ENCODE assay signal across 8 mouse cellular contexts in genomic region chr15:83451621-83452210, GRCm38 (mm10). TPM values are rescaled to one million over a fixed set of nuclear protein-coding genes. Genes with fewer than 3 reads are reported as not detected.
DNase-seq lines count a peak whose midpoint lies in the region; ATAC-seq and TF ChIP-seq lines count a peak whose summit lies in the region.

No protein-coding gene starts in this region.

- no peak for TF ChIP-seq CTCF in cerebellum, adult 2 months (IDR thresholded peaks at IDR 0.05; ENCODE audit: borderline replicate concordance, insufficient read depth, low read depth, low read length)

- no peaks in the 10 kb centered on the region for H3K27me3 ChIP-seq in hindbrain, embryonic 16.5 days (replicated peaks; ENCODE audit: control insufficient read depth, insufficient read depth, low read length)
- H3K27me3 ChIP-seq in hindbrain, embryonic 13.5 days, result no peaks in the 10 kb centered on the region
- H3K27me3 ChIP-seq in heart, embryonic 15.5 days, result no peaks in the 10 kb centered on the region
- H3K27me3 ChIP-seq in myocyte (ENCODE audit: control insufficient read depth, insufficient read depth, insufficient read length), result no peaks in the 10 kb centered on the region
- H3K27me3 ChIP-seq in cerebellum, adult 2 months (ENCODE audit: control insufficient read depth, insufficient read depth, low read length), result no peaks in the 10 kb centered on the region

- H3K9me3 ChIP-seq in hindbrain, embryonic 16.5 days (ENCODE audit: control insufficient read depth, low read length), result no peaks in the 10 kb centered on the region
- no peaks in the 10 kb centered on the region for H3K9me3 ChIP-seq in hindbrain, embryonic 13.5 days
- H3K9me3 ChIP-seq in heart, embryonic 15.5 days (replicated peaks), result no peaks in the 10 kb centered on the region

- no peaks in the 10 kb centered on the region for H3K36me3 ChIP-seq in hindbrain, embryonic 16.5 days (ENCODE audit: control insufficient read depth, insufficient read depth, low read length)
- no peaks in the 10 kb centered on the region for H3K36me3 ChIP-seq in hindbrain, embryonic 13.5 days
- H3K36me3 ChIP-seq in heart, embryonic 15.5 days, result no peaks in the 10 kb centered on the region
- no peaks in the 10 kb centered on the region for H3K36me3 ChIP-seq in myocyte (ENCODE audit: control insufficient read depth, insufficient read depth)

- DNase-seq in adipocyte (ENCODE audit: low spot score), result peak; percentile 96
- DNase-seq in layer of hippocampus, adult 8-10 months (ENCODE audit: low spot score in 2 of 2), result peak; percentile 41 to 62
- no peak for DNase-seq in embryo, embryonic 10 days (ENCODE audit: low spot score)
- no peak for DNase-seq in cerebellum, adult 2 months

- peaks cover 3% of the 10 kb centered on the region for H3K4me1 ChIP-seq in hindbrain, embryonic 16.5 days (ENCODE audit: control insufficient read depth, insufficient read depth, low read depth, low read length)
- H3K4me1 ChIP-seq in hindbrain, embryonic 13.5 days (replicated peaks), result peaks cover 17% of the 10 kb centered on the region
- H3K4me1 ChIP-seq in heart, embryonic 15.5 days (replicated peaks), result peaks cover 62% of the 10 kb centered on the region
- no peaks in the 10 kb centered on the region; the same call in 1 of the 2 replicates for H3K4me1 ChIP-seq in cerebellum, adult 2 months (ENCODE audit: control insufficient read depth, insufficient read depth, low read length)

- WGBS in hindbrain, embryonic 16.5 days, result 61% methylated on average over 7 of the region's 7 CpGs
- WGBS in hindbrain, embryonic 13.5 days, result 73% methylated on average over 7 of the region's 7 CpGs
- 63% methylated on average over 7 of the region's 7 CpGs for WGBS in heart, embryonic 15.5 days
- 43% methylated on average over 7 of the region's 7 CpGs for WGBS in cerebellum, adult 2 months

- H3K4me3 ChIP-seq in hindbrain, embryonic 16.5 days (ENCODE audit: low read length), result no peak overlapping the region
- no peak overlapping the region for H3K4me3 ChIP-seq in hindbrain, embryonic 13.5 days
- H3K4me3 ChIP-seq in heart, embryonic 15.5 days, result no peak overlapping the region
- no peak overlapping the region for H3K4me3 ChIP-seq in myocyte
- no peak overlapping the region for H3K4me3 ChIP-seq in cerebellum, adult 2 months (replicated peaks; ENCODE audit: insufficient read depth, low read depth, low read length)

- no peak overlapping the region for H3K9ac ChIP-seq in hindbrain, embryonic 16.5 days (ENCODE audit: low read depth, low read length)
- H3K9ac ChIP-seq in hindbrain, embryonic 13.5 days, result no peak overlapping the region
- no peak overlapping the region for H3K9ac ChIP-seq in heart, embryonic 15.5 days

- no peak overlapping the region for H3ac ChIP-seq in myocyte (ENCODE audit: control insufficient read depth, insufficient read length)

- H3K4me2 ChIP-seq in hindbrain, embryonic 16.5 days (ENCODE audit: low read length), result no peak overlapping the region
- H3K4me2 ChIP-seq in hindbrain, embryonic 13.5 days, result no peak overlapping the region
- H3K4me2 ChIP-seq in heart, embryonic 15.5 days, result no peak overlapping the region
- H3K4me2 ChIP-seq in myocyte (ENCODE audit: low read depth), result peak overlapping the region; percentile 71

- peaks cover 100% of the 10 kb centered on the region for H3K79me2 ChIP-seq in myocyte (ENCODE audit: control insufficient read depth, insufficient read depth)

- no peak for TF ChIP-seq POLR2A in myocyte (IDR thresholded peaks at IDR 0.05; ENCODE audit: insufficient read length, low read depth)
- no peak for TF ChIP-seq POLR2A in cerebellum, adult 2 months (IDR thresholded peaks at IDR 0.05; ENCODE audit: borderline replicate concordance, insufficient read depth, low read length)

- ATAC-seq in hindbrain, embryonic 16.5 days, result peak; percentile 71
- ATAC-seq in hindbrain, embryonic 13.5 days (ENCODE audit: low FRiP score), result no peak
- ATAC-seq in heart, embryonic 15.5 days (replicated peaks; ENCODE audit: insufficient number of reproducible peaks, insufficient read depth, low FRiP score, low read depth), result 0 out of 2 replicates have a peak, but pooled peaks have one; percentile 14

- peak overlapping the region; percentile 29; the same call in 1 of the 2 replicates for H3K27ac ChIP-seq in hindbrain, embryonic 16.5 days (ENCODE audit: low read depth, low read length)
- H3K27ac ChIP-seq in hindbrain, embryonic 13.5 days, result no peak overlapping the region
- peak overlapping the region; percentile 39 for H3K27ac ChIP-seq in heart, embryonic 15.5 days
- no peak overlapping the region for H3K27ac ChIP-seq in cerebellum, adult 2 months (ENCODE audit: insufficient read depth, low read length)

TF ChIP-seq in myocyte, 11 proteins besides CTCF, POLR2A, EP300 and RAD21:
- TF ChIP-seq E2F4 (IDR thresholded peaks at IDR 0.05; ENCODE audit: insufficient read depth), result no peak
- TF ChIP-seq CEBPB (IDR thresholded peaks at IDR 0.05; ENCODE audit: insufficient read depth, poor library complexity, severe bottlenecking), result no peak
- peak in 1 of 3 experiments; percentile 5 for TF ChIP-seq MYOD1 (IDR thresholded peaks at IDR 0.05; ENCODE audit: control insufficient read depth in 1 of 3, insufficient read length in 2 of 3, low read depth in 2 of 3)
- no peak for TF ChIP-seq TCF12 (IDR thresholded peaks at IDR 0.05; ENCODE audit: insufficient read depth, poor library complexity, severe bottlenecking)
- no peak for TF ChIP-seq MYOG (IDR thresholded peaks at IDR 0.05; ENCODE audit: control insufficient read depth in 1 of 3, insufficient read depth in 1 of 3, insufficient read length in 2 of 3, low read depth in 2 of 3)
- TF ChIP-seq SRF (IDR thresholded peaks at IDR 0.05; ENCODE audit: control insufficient read depth, insufficient read length, low read depth), result no peak
- TF ChIP-seq TCF3 (IDR thresholded peaks at IDR 0.05; ENCODE audit: insufficient read length, low read depth), result no peak
- no peak for TF ChIP-seq POLR2AphosphoS2 (IDR thresholded peaks at IDR 0.05; ENCODE audit: insufficient read length, low read depth)

RNA-seq across cellular contexts. Expression of gene Pacsin2, which starts 12.7 kb away (rescaled TPM):
- polyA plus RNA-seq in hindbrain, embryonic 16.5 days (2015; fragmentation: Nextera tagmentation; extraction: Ambion mirVana), result 26.9 and 32.1 TPM in 2 replicates
- polyA plus RNA-seq in hindbrain, embryonic 13.5 days (2015; fragmentation: Nextera tagmentation; extraction: Ambion mirVana), result 27.8 and 29.5 TPM in 2 replicates
- polyA plus RNA-seq in heart, embryonic 15.5 days (2015; fragmentation: Nextera tagmentation; extraction: Ambion mirVana), result 59.3 and 75.3 TPM in 2 replicates
- 100 to 1,000 TPM in 3 of 4 experiments, 10 to 100 TPM in 1; 95.2 to 112 (median 106) TPM for total RNA-seq in layer of hippocampus, adult 8-10 months (2022)
- 122 TPM for polyA plus RNA-seq in myocyte (2012; fragmentation: generic; extraction: Trizol)
- polyA plus RNA-seq in cerebellum, adult 2 months (2012; rRNA removed), result 84.7 and 94.9 TPM in 2 replicates

RNA-seq across cellular contexts. Expression of gene Ttll1, which starts 59.0 kb away (rescaled TPM):
- polyA plus RNA-seq in hindbrain, embryonic 16.5 days (2015; fragmentation: Nextera tagmentation; extraction: Ambion mirVana), result 119 and 127 TPM in 2 replicates
- 112 and 113 TPM in 2 replicates for polyA plus RNA-seq in hindbrain, embryonic 13.5 days (2015; fragmentation: Nextera tagmentation; extraction: Ambion mirVana)
- 22.9 and 23.4 TPM in 2 replicates for polyA plus RNA-seq in heart, embryonic 15.5 days (2015; fragmentation: Nextera tagmentation; extraction: Ambion mirVana)
- total RNA-seq in layer of hippocampus, adult 8-10 months (2022), result 10 to 100 TPM; 32.0 to 40.0 (median 36.2) TPM
- polyA plus RNA-seq in myocyte (2012; fragmentation: generic; extraction: Trizol), result 47.7 TPM
- 33.9 and 36.8 TPM in 2 replicates for polyA plus RNA-seq in cerebellum, adult 2 months (2012; rRNA removed)

Comparison
In these comparisons a context has a peak if more than half of its experiments do, and no peak if none do; other contexts are left out.
1. H3K27ac ChIP-seq: peak in hindbrain, embryonic 16.5 days (single experiment) and heart, embryonic 15.5 days (single experiment); none in hindbrain, embryonic 13.5 days (single experiment) and cerebellum, adult 2 months (single experiment).
2. DNase-seq: peak in adipocyte (single experiment) and layer of hippocampus, adult 8-10 months (2 of 2); none in embryo, embryonic 10 days (single experiment) and cerebellum, adult 2 months (0 of 2).